Mouse (Mus musculus): ENCODE results near the gene Gpatch2l.

- TF ChIP-seq ETS1 (conservative IDR thresholded peaks at IDR 0.05; ENCODE audit: low read depth, low read length): no peak
- no peak for TF ChIP-seq CHD1 (IDR thresholded peaks at IDR 0.05; ENCODE audit: low read depth, low read length)
- no peak for TF ChIP-seq POLR2A (IDR thresholded peaks at IDR 0.05; ENCODE audit: low read depth, low read length)
- no peak for TF ChIP-seq TBP (conservative IDR thresholded peaks at IDR 0.05; ENCODE audit: low read depth, low read length)
- TF ChIP-seq SIN3A (IDR thresholded peaks at IDR 0.05; ENCODE audit: low read length): no peak; the same call in 1 of the 2 replicates
These were observed 905 bp downstream of the Gpatch2l start for GRCm38 (mm10) chr12:86242563-86242962.
